Mouse (Mus musculus): Measurements from ENCODE around the gene Smim5.

Smim5 gene

GRCm38 (mm10) chr11:115886446-115886845 is 13.3 kb upstream of the Smim5 start:
- no peak for TF ChIP-seq GATA4 (IDR thresholded peaks at IDR 0.05; ENCODE audit: insufficient replicate concordance, low read length)

GRCm38 (mm10) chr11:115888020-115888419 is 11.7 kb upstream of the Smim5 start:
- TF ChIP-seq GATA4 (IDR thresholded peaks at IDR 0.05; ENCODE audit: insufficient replicate concordance, low read length): no peak

GRCm38 (mm10) chr11:115889159-115889558 is 10.6 kb upstream of the Smim5 start:
- no peak for TF ChIP-seq GATA4 (IDR thresholded peaks at IDR 0.05; ENCODE audit: insufficient replicate concordance, low read length)

- TF ChIP-seq GATA4 (IDR thresholded peaks at IDR 0.05; ENCODE audit: insufficient replicate concordance, low read length): no peak
These were observed 7.6 kb upstream of the Smim5 start for GRCm38 (mm10) chr11:115892213-115892612.

- TF ChIP-seq GATA4 (IDR thresholded peaks at IDR 0.05; ENCODE audit: insufficient replicate concordance, low read length): no peak
These were observed 6.7 kb upstream of the Smim5 start for GRCm38 (mm10) chr11:115893071-115893470.

GRCm38 (mm10) chr11:115894755-115895520 is 4.8 kb upstream of the Smim5 start:
- TF ChIP-seq GATA4 (IDR thresholded peaks at IDR 0.05; ENCODE audit: insufficient replicate concordance, low read length): no peak

- no peak for TF ChIP-seq GATA4 (IDR thresholded peaks at IDR 0.05; ENCODE audit: insufficient replicate concordance, low read length)
These were observed 1.3 kb upstream of the Smim5 start for GRCm38 (mm10) chr11:115898446-115898845.

- TF ChIP-seq GATA4 (IDR thresholded peaks at IDR 0.05; ENCODE audit: insufficient replicate concordance, low read length): no peak
These were observed 880 bp upstream of the Smim5 start for GRCm38 (mm10) chr11:115898886-115899285.

GRCm38 (mm10) chr11:115900561-115901337 is 983 bp downstream of the Smim5 start:
- TF ChIP-seq GATA4 (IDR thresholded peaks at IDR 0.05; ENCODE audit: insufficient replicate concordance, low read length): no peak

GRCm38 (mm10) chr11:115901338-115902161 is 1.8 kb downstream of the Smim5 start:
- TF ChIP-seq GATA4 (IDR thresholded peaks at IDR 0.05; ENCODE audit: insufficient replicate concordance, low read length): no peak

GRCm38 (mm10) chr11:115902177-115902576 is 2.4 kb downstream of the Smim5 start:
- no peak for TF ChIP-seq GATA4 (IDR thresholded peaks at IDR 0.05; ENCODE audit: insufficient replicate concordance, low read length)

GRCm38 (mm10) chr11:115902831-115903230 is 3.1 kb downstream of the Smim5 start:
- no peak for TF ChIP-seq GATA4 (IDR thresholded peaks at IDR 0.05; ENCODE audit: insufficient replicate concordance, low read length)

GRCm38 (mm10) chr11:115903384-115904230 is 3.8 kb downstream of the Smim5 start:
- no peak for TF ChIP-seq GATA4 (IDR thresholded peaks at IDR 0.05; ENCODE audit: insufficient replicate concordance, low read length)

- TF ChIP-seq GATA4 (IDR thresholded peaks at IDR 0.05; ENCODE audit: insufficient replicate concordance, low read length): no peak
These were observed 4.6 kb downstream of the Smim5 start for GRCm38 (mm10) chr11:115904231-115904955.

Data from liver, adult (tissue).